Mouse (Mus musculus) forebrain, embryonic 13.5 days (tissue): ENCODE results near the gene Mef2c. TPM values are rescaled to one million over a fixed set of nuclear protein-coding genes. Genes with fewer than 3 reads are reported as not detected.

ENCODE experiments used
- ATAC-seq: fragments of 200-750 bp; cut with Nextera tagmentation; 2 replicates; pipeline ENCODE4 v1.8.0; 2017
- H3K27ac ChIP-seq: fragments of 300-500 bp; sonication (generic); 2 replicates; pipeline ENCODE4 v1.5.1; 2015; ENCODE audit warnings: inconsistent platforms, mild to moderate bottlenecking, moderate library complexity
- H3K27me3 ChIP-seq: fragments of 300-500 bp; sonication (generic); 2 replicates; pipeline ENCODE4 v1.6.1; 2015; ENCODE audit warnings: mild to moderate bottlenecking, inconsistent platforms
- H3K36me3 ChIP-seq: fragments of 300-500 bp; sonication (generic); 2 replicates; pipeline ENCODE4 v1.6.1; 2015; ENCODE audit warnings: mild to moderate bottlenecking, inconsistent platforms; ENCODE audit not compliant: poor library complexity, severe bottlenecking
- H3K4me1 ChIP-seq: fragments of 300-500 bp; sonication (generic); 2 replicates; pipeline ENCODE4 v1.6.1; 2015; ENCODE audit warnings: inconsistent platforms
- H3K4me2 ChIP-seq: fragments of 300-500 bp; sonication (generic); 2 replicates; pipeline ENCODE4 v1.6.1; 2015; ENCODE audit warnings: inconsistent platforms, mild to moderate bottlenecking, moderate library complexity
- H3K4me3 ChIP-seq: fragments of 300-500 bp; sonication (generic); 2 replicates; pipeline ENCODE4 v1.5.1; 2015; ENCODE audit warnings: mild to moderate bottlenecking, inconsistent platforms
- H3K9ac ChIP-seq: fragments of 300-500 bp; sonication (generic); 2 replicates; pipeline ENCODE4 v1.6.1; 2015; ENCODE audit warnings: mild to moderate bottlenecking, inconsistent platforms
- H3K9me3 ChIP-seq: fragments of 300-500 bp; sonication (generic); replicated peaks from 2 replicates; pipeline ENCODE4 v1.6.1; 2016; ENCODE audit warnings: inconsistent platforms
- WGBS: fragments of 180-500 bp; shearing (Covaris S2); methylation state at CpG from one replicate; pipeline ENCODE4 v1.1.7; 2015; 5-methylcytosine and 5-hydroxymethylcytosine counted together
- polyA plus RNA-seq: library from polyadenylated mRNA; unstranded; fragments of >200 nt; fragmentation: Nextera tagmentation; extraction: Ambion mirVana; gene quantifications from 2 replicates; pipeline ENCODE4 v1.2.1, GENCODE M21; 2015

Mef2c gene
- polyA plus RNA-seq, 1 experiment from 2014 or later = 58.2 TPM

- Histone ChIP-seq H3K4me3 (peak overlapping the region; percentile 66), H3K27ac (no peak overlapping the region), H3K4me2 (peak overlapping the region; percentile 82), H3K36me3 (no peaks in the 10 kb centered on the region), H3K9me3 (no peaks in the 10 kb centered on the region), H3K4me1 (peaks cover 10% of the 10 kb centered on the region; the same call in 1 of the 2 replicates), H3K27me3 (peaks cover 3% of the 10 kb centered on the region; the same call in 1 of the 2 replicates), H3K9ac (no peak overlapping the region)
- ATAC-seq = no peak
- WGBS = 39% methylated on average over 6 of the region's 6 CpGs
Measured at GRCm38 (mm10) chr13:83526066-83526465, 22.2 kb downstream of the Mef2c start.

- H3K9ac ChIP-seq = no peak overlapping the region; the same call in 1 of the 2 replicates
- WGBS = 40% methylated on average over 9 of the region's 9 CpGs
- peak overlapping the region; percentile 38 for H3K4me2 ChIP-seq
- no peaks in the 10 kb centered on the region for H3K36me3 ChIP-seq
- peak overlapping the region; percentile 6; the same call in 1 of the 2 replicates for H3K4me3 ChIP-seq
- no peak overlapping the region for H3K27ac ChIP-seq
- peaks cover 3% of the 10 kb centered on the region; the same call in 1 of the 2 replicates for H3K27me3 ChIP-seq
- H3K9me3 ChIP-seq = no peaks in the 10 kb centered on the region
- peaks cover 10% of the 10 kb centered on the region; the same call in 1 of the 2 replicates for H3K4me1 ChIP-seq
- no peak for ATAC-seq
Measured at GRCm38 (mm10) chr13:83527921-83528320, 24.1 kb downstream of the Mef2c start.

GRCm38 (mm10) chr13:83529729-83530314 is 26.0 kb downstream of the Mef2c start:
- no peak overlapping the region for H3K4me3 ChIP-seq
- peak overlapping the region; percentile 12; the same call in 1 of the 2 replicates for H3K4me2 ChIP-seq
- H3K4me1 ChIP-seq = peaks cover 7% of the 10 kb centered on the region; the same call in 1 of the 2 replicates
- H3K27me3 ChIP-seq = peaks cover 3% of the 10 kb centered on the region; the same call in 1 of the 2 replicates
- H3K27ac ChIP-seq = no peak overlapping the region
- 81% methylated on average over 8 of the region's 8 CpGs for WGBS
- ATAC-seq = no peak
- no peak overlapping the region for H3K9ac ChIP-seq
- H3K9me3 ChIP-seq = no peaks in the 10 kb centered on the region
- H3K36me3 ChIP-seq = no peaks in the 10 kb centered on the region

GRCm38 (mm10) chr13:83530889-83531288 is 27.1 kb downstream of the Mef2c start:
- Histone ChIP-seq H3K4me2 (no peak overlapping the region), H3K27me3 (no peaks in the 10 kb centered on the region), H3K4me3 (no peak overlapping the region), H3K4me1 (no peaks in the 10 kb centered on the region), H3K9me3 (no peaks in the 10 kb centered on the region), H3K36me3 (no peaks in the 10 kb centered on the region), H3K27ac (no peak overlapping the region), H3K9ac (no peak overlapping the region)
- ATAC-seq = no peak
- 89% methylated on average over 4 of the region's 4 CpGs for WGBS

- WGBS = 50% methylated on average over 8 of the region's 8 CpGs
Measured at GRCm38 (mm10) chr13:83531968-83532591, 28.2 kb downstream of the Mef2c start.

GRCm38 (mm10) chr13:83536361-83536760 is 32.5 kb downstream of the Mef2c start:
- Histone ChIP-seq H3K4me3 (no peak overlapping the region), H3K9me3 (no peaks in the 10 kb centered on the region), H3K9ac (no peak overlapping the region), H3K36me3 (no peaks in the 10 kb centered on the region), H3K27me3 (no peaks in the 10 kb centered on the region), H3K4me1 (no peaks in the 10 kb centered on the region), H3K4me2 (no peak overlapping the region), H3K27ac (no peak overlapping the region)
- WGBS = 75% methylated on average over 3 of the region's 3 CpGs
- ATAC-seq = peak; percentile 56; the same call in 1 of the 2 replicates

More at GRCm38 (mm10) chr13:83531968-83532591, 28.2 kb downstream of the Mef2c start:
- no peak for ATAC-seq
- H3K27me3 ChIP-seq = no peaks in the 10 kb centered on the region
- H3K4me2 ChIP-seq = no peak overlapping the region
- H3K9me3 ChIP-seq = no peaks in the 10 kb centered on the region
- H3K4me3 ChIP-seq = no peak overlapping the region
- no peaks in the 10 kb centered on the region for H3K36me3 ChIP-seq
- H3K4me1 ChIP-seq = no peaks in the 10 kb centered on the region
- no peak overlapping the region for H3K9ac ChIP-seq
- H3K27ac ChIP-seq = no peak overlapping the region

GRCm38 (mm10) chr13:83537163-83537562 is 33.3 kb downstream of the Mef2c start:
- Histone ChIP-seq H3K4me3 (no peak overlapping the region), H3K27me3 (no peaks in the 10 kb centered on the region), H3K9me3 (no peaks in the 10 kb centered on the region), H3K4me2 (no peak overlapping the region), H3K4me1 (no peaks in the 10 kb centered on the region), H3K9ac (no peak overlapping the region), H3K27ac (no peak overlapping the region), H3K36me3 (no peaks in the 10 kb centered on the region)
- ATAC-seq = peak; percentile 74; the same call in 1 of the 2 replicates
- 67% methylated on average over 5 of the region's 5 CpGs for WGBS

- no peak for ATAC-seq
- H3K4me1 ChIP-seq = no peaks in the 10 kb centered on the region
- no peaks in the 10 kb centered on the region for H3K36me3 ChIP-seq
- H3K4me3 ChIP-seq = no peak overlapping the region
- H3K4me2 ChIP-seq = no peak overlapping the region
- no peaks in the 10 kb centered on the region for H3K27me3 ChIP-seq
- H3K9me3 ChIP-seq = no peaks in the 10 kb centered on the region
- H3K27ac ChIP-seq = no peak overlapping the region
- no peak overlapping the region for H3K9ac ChIP-seq
Measured at GRCm38 (mm10) chr13:83539921-83540320, 36.1 kb downstream of the Mef2c start.

- Histone ChIP-seq H3K27me3 (no peaks in the 10 kb centered on the region), H3K36me3 (no peaks in the 10 kb centered on the region), H3K27ac (no peak overlapping the region), H3K4me3 (no peak overlapping the region), H3K4me1 (no peaks in the 10 kb centered on the region), H3K9ac (no peak overlapping the region), H3K9me3 (no peaks in the 10 kb centered on the region), H3K4me2 (no peak overlapping the region)
- ATAC-seq = no peak
- 45% methylated on average over 5 of the region's 5 CpGs for WGBS
Measured at GRCm38 (mm10) chr13:83542666-83543065, 38.8 kb downstream of the Mef2c start.

- Histone ChIP-seq H3K27ac (no peak overlapping the region), H3K36me3 (no peaks in the 10 kb centered on the region), H3K4me3 (no peak overlapping the region), H3K9me3 (no peaks in the 10 kb centered on the region), H3K27me3 (no peaks in the 10 kb centered on the region), H3K4me2 (no peak overlapping the region), H3K4me1 (no peaks in the 10 kb centered on the region), H3K9ac (no peak overlapping the region)
- no peak for ATAC-seq
- WGBS = 87% methylated on average over 4 of the region's 4 CpGs
Measured at GRCm38 (mm10) chr13:83544707-83545106, 40.9 kb downstream of the Mef2c start.

- Histone ChIP-seq H3K36me3 (no peaks in the 10 kb centered on the region), H3K4me1 (no peaks in the 10 kb centered on the region), H3K27me3 (no peaks in the 10 kb centered on the region), H3K27ac (no peak overlapping the region), H3K4me3 (no peak overlapping the region), H3K4me2 (no peak overlapping the region), H3K9me3 (no peaks in the 10 kb centered on the region), H3K9ac (no peak overlapping the region)
- ATAC-seq = no peak
- WGBS = 94% methylated on average over 5 of the region's 5 CpGs
Measured at GRCm38 (mm10) chr13:83546876-83547275, 43.0 kb downstream of the Mef2c start.

GRCm38 (mm10) chr13:83551259-83551658 is 47.4 kb downstream of the Mef2c start:
- Histone ChIP-seq H3K4me2 (no peak overlapping the region), H3K27ac (no peak overlapping the region), H3K36me3 (no peaks in the 10 kb centered on the region), H3K4me1 (no peaks in the 10 kb centered on the region), H3K9ac (no peak overlapping the region), H3K4me3 (no peak overlapping the region), H3K9me3 (no peaks in the 10 kb centered on the region), H3K27me3 (no peaks in the 10 kb centered on the region)
- ATAC-seq = no peak
